Comparison of ENCODE assay signal across 8 mouse cellular contexts in genomic region chr19:6363411-6364240, GRCm38 (mm10). TPM values are rescaled to one million over a fixed set of nuclear protein-coding genes. Genes with fewer than 3 reads are reported as not detected.
DNase-seq lines count a peak whose midpoint lies in the region; ATAC-seq lines count a peak whose summit lies in the region.

Sf1 (plus strand) TSS chr19:6363690.

- no peaks in the 10 kb centered on the region for H3K9me3 ChIP-seq in hindbrain, embryonic 11.5 days (ENCODE audit: control insufficient read depth, low read length)

- DNase-seq in Muller cell, postnatal 12 days (ENCODE audit: inconsistent ontology term): peak; percentile 100
- peak; percentile 100 for DNase-seq in cerebellum, adult 9-11 months
- DNase-seq in frontal cortex, adult 2 months (ENCODE audit: extremely low spot score in 1 of 2, low spot score in 1 of 2): peak; percentile 100
- peak; percentile 100 for DNase-seq in hindbrain, embryonic 11.5 days (ENCODE audit: low spot score)
- DNase-seq in layer of hippocampus, postnatal 10 days (ENCODE audit: low spot score in 2 of 2): peak; percentile 99
- DNase-seq in lung, postnatal 10 days: peak; percentile 100
- peak; percentile 98 for DNase-seq in retina, adult 2 months (ENCODE audit: low read depth, low spot score)
- peak; percentile 100 for DNase-seq in thymus, postnatal 36 days

- ATAC-seq in hindbrain, embryonic 11.5 days (ENCODE audit: low FRiP score): peak; percentile 98

- peak within 1 kb of the TSS; percentile 66 for H3K4me2 ChIP-seq in hindbrain, embryonic 11.5 days (replicated peaks; ENCODE audit: low read depth, low read length)

- peak within 1 kb of the TSS; percentile 76 for H3K4me3 ChIP-seq in hindbrain, embryonic 11.5 days (ENCODE audit: low read depth, low read length)

- peak within 1 kb of the TSS; percentile 90 for H3K9ac ChIP-seq in hindbrain, embryonic 11.5 days (ENCODE audit: low read depth, low read length)

- H3K36me3 ChIP-seq in hindbrain, embryonic 11.5 days (ENCODE audit: control insufficient read depth, insufficient read depth, low read length): peaks cover 5% of the 10 kb centered on the region

- no peaks in the 10 kb centered on the region for H3K27me3 ChIP-seq in hindbrain, embryonic 11.5 days (ENCODE audit: control insufficient read depth, insufficient read depth, low read length)

- under 1% methylated on average over 66 of the region's 85 CpGs for WGBS in hindbrain, embryonic 11.5 days

- peak within 1 kb of the TSS; percentile 96 for H3K27ac ChIP-seq in hindbrain, embryonic 11.5 days (ENCODE audit: low read depth, low read length)

- H3K4me1 ChIP-seq in hindbrain, embryonic 11.5 days (replicated peaks; ENCODE audit: control insufficient read depth, insufficient read depth, low read length): 0 out of 2 replicates have a peak, but pooled peaks cover 4% of the 10 kb centered on the region

RNA-seq across cellular contexts. Expression of gene Sf1, which starts in this region (rescaled TPM):
- polyA plus RNA-seq in frontal cortex, adult 2 months (2012; rRNA removed): 179 and 186 TPM in 2 replicates
- polyA plus RNA-seq in hindbrain, embryonic 11.5 days (2014; fragmentation: Nextera tagmentation; extraction: Ambion mirVana): 156 and 178 TPM in 2 replicates
- 100 to 1,000 TPM; 190 to 194 TPM for total RNA-seq in layer of hippocampus, postnatal 10 days (2021)

Comparison
In these comparisons a context has a peak if more than half of its experiments do, and no peak if none do; other contexts are left out.
1. Peak in every context shown above with its lines: DNase-seq, ATAC-seq, H3K4me3 ChIP-seq and H3K27ac ChIP-seq.